Mouse (Mus musculus): Measurements from ENCODE around the gene Tarbp1. TPM values are rescaled to one million over a fixed set of nuclear protein-coding genes. Genes with fewer than 3 reads are reported as not detected.
"Not testable (repeated sequence)": the region's sequence is repeated elsewhere in the genome, so short reads cannot be mapped to it uniquely, and the experiment has no call there.

Tarbp1 gene
- polyA plus RNA-seq, 1 experiment from 2014 or later = 1.6 TPM

- no peak for DNase-seq (ENCODE audit: low spot score)
- Histone ChIP-seq H3K4me1 (replicated peaks) (peaks cover 22% of the 10 kb centered on the region), H3K27me3 (ENCODE audit: insufficient read depth, poor library complexity, severe bottlenecking) (peaks cover 25% of the 10 kb centered on the region), H3K36me3 (no peaks in the 10 kb centered on the region), H3K4me3 (no peak overlapping the region), H3K9me3 (no peaks in the 10 kb centered on the region), H3K27ac (no peak overlapping the region)
- 71% methylated on average over 3 of the region's 3 CpGs for WGBS
Measured at GRCm38 (mm10) chr8:126478714-126479113, 3.8 kb upstream of the Tarbp1 start.

GRCm38 (mm10) chr8:126476151-126476855 is 1.4 kb upstream of the Tarbp1 start:
- H3K4me1 ChIP-seq (replicated peaks) = peaks cover 37% of the 10 kb centered on the region
- not testable (repeated sequence) for H3K36me3 ChIP-seq, H3K27ac ChIP-seq, H3K9me3 ChIP-seq
- WGBS = 43% methylated on average over 29 of the region's 29 CpGs
- peak; percentile 16 for DNase-seq (ENCODE audit: low spot score)
- H3K27me3 ChIP-seq (ENCODE audit: insufficient read depth, poor library complexity, severe bottlenecking) = peaks cover 25% of the 10 kb centered on the region
- peak overlapping the region; percentile 16; the same call in 1 of the 2 replicates for H3K4me3 ChIP-seq

- Histone ChIP-seq H3K4me1 (replicated peaks) (peaks cover 37% of the 10 kb centered on the region), H3K27me3 (ENCODE audit: insufficient read depth, poor library complexity, severe bottlenecking) (peaks cover 25% of the 10 kb centered on the region), H3K4me3 (peak overlapping the region; percentile 16; the same call in 1 of the 2 replicates)
- H3K9me3 ChIP-seq; H3K36me3 ChIP-seq; H3K27ac ChIP-seq; DNase-seq (ENCODE audit: low spot score): not testable (repeated sequence)
- WGBS = 43% methylated on average over 8 of the region's 8 CpGs
Measured at GRCm38 (mm10) chr8:126475738-126476137, 873 bp upstream of the Tarbp1 start.

- 15% methylated on average over 16 of the region's 16 CpGs for WGBS
- DNase-seq (ENCODE audit: low spot score) = no peak
- no peaks in the 10 kb centered on the region for H3K9me3 ChIP-seq
- H3K4me3 ChIP-seq = peak overlapping the region; percentile 87
- peak overlapping the region; percentile 92 for H3K27ac ChIP-seq
- H3K36me3 ChIP-seq = peaks cover 22% of the 10 kb centered on the region
- peaks cover 37% of the 10 kb centered on the region for H3K4me1 ChIP-seq (replicated peaks)
- peaks cover 25% of the 10 kb centered on the region for H3K27me3 ChIP-seq (ENCODE audit: insufficient read depth, poor library complexity, severe bottlenecking)
Measured at GRCm38 (mm10) chr8:126473802-126474298, 1.0 kb downstream of the Tarbp1 start.

GRCm38 (mm10) chr8:126464071-126464470 is 10.8 kb downstream of the Tarbp1 start:
- H3K4me1 ChIP-seq (replicated peaks) = no peaks in the 10 kb centered on the region
- WGBS = 86% methylated on average over 7 of the region's 7 CpGs

GRCm38 (mm10) chr8:126461735-126462134 is 13.1 kb downstream of the Tarbp1 start:
- H3K36me3 ChIP-seq = peaks cover 82% of the 10 kb centered on the region
- no peaks in the 10 kb centered on the region for H3K9me3 ChIP-seq
- H3K27me3 ChIP-seq (ENCODE audit: insufficient read depth, poor library complexity, severe bottlenecking) = no peaks in the 10 kb centered on the region
- H3K27ac ChIP-seq = no peak overlapping the region
- no peaks in the 10 kb centered on the region for H3K4me1 ChIP-seq (replicated peaks)
- no peak for DNase-seq (ENCODE audit: low spot score)
- no peak overlapping the region for H3K4me3 ChIP-seq
- WGBS = 89% methylated on average over 7 of the region's 7 CpGs

More at GRCm38 (mm10) chr8:126464071-126464470, 10.8 kb downstream of the Tarbp1 start:
- H3K4me3 ChIP-seq = no peak overlapping the region
- DNase-seq (ENCODE audit: low spot score) = no peak
- peaks cover 79% of the 10 kb centered on the region for H3K36me3 ChIP-seq
- no peak overlapping the region for H3K27ac ChIP-seq
- H3K27me3 ChIP-seq (ENCODE audit: insufficient read depth, poor library complexity, severe bottlenecking) = no peaks in the 10 kb centered on the region
- no peaks in the 10 kb centered on the region for H3K9me3 ChIP-seq

- H3K27me3 ChIP-seq (ENCODE audit: insufficient read depth, poor library complexity, severe bottlenecking) = no peaks in the 10 kb centered on the region
- H3K27ac ChIP-seq = no peak overlapping the region
- peaks cover 81% of the 10 kb centered on the region for H3K36me3 ChIP-seq
- WGBS = 62% methylated on average over 3 of the region's 3 CpGs
- no peaks in the 10 kb centered on the region for H3K4me1 ChIP-seq (replicated peaks)
- peak; percentile 27 for DNase-seq (ENCODE audit: low spot score)
- no peak overlapping the region for H3K4me3 ChIP-seq
- no peaks in the 10 kb centered on the region for H3K9me3 ChIP-seq
Measured at GRCm38 (mm10) chr8:126460274-126460673, 14.6 kb downstream of the Tarbp1 start.

GRCm38 (mm10) chr8:126455383-126455782 is 19.5 kb downstream of the Tarbp1 start:
- 81% methylated on average over 7 of the region's 7 CpGs for WGBS
- peaks cover 87% of the 10 kb centered on the region for H3K36me3 ChIP-seq

GRCm38 (mm10) chr8:126451158-126451557 is 23.7 kb downstream of the Tarbp1 start:
- DNase-seq (ENCODE audit: low spot score) = no peak
- Histone ChIP-seq H3K9me3 (no peaks in the 10 kb centered on the region), H3K4me1 (replicated peaks) (no peaks in the 10 kb centered on the region), H3K36me3 (peaks cover 95% of the 10 kb centered on the region), H3K27ac (no peak overlapping the region), H3K27me3 (ENCODE audit: insufficient read depth, poor library complexity, severe bottlenecking) (no peaks in the 10 kb centered on the region), H3K4me3 (no peak overlapping the region)
- 92% methylated on average over 8 of the region's 8 CpGs for WGBS

More at GRCm38 (mm10) chr8:126455383-126455782, 19.5 kb downstream of the Tarbp1 start:
- Histone ChIP-seq H3K4me1 (replicated peaks) (no peaks in the 10 kb centered on the region), H3K27ac (no peak overlapping the region), H3K27me3 (ENCODE audit: insufficient read depth, poor library complexity, severe bottlenecking) (no peaks in the 10 kb centered on the region), H3K4me3 (no peak overlapping the region), H3K9me3 (no peaks in the 10 kb centered on the region)
- peak; percentile 33 for DNase-seq (ENCODE audit: low spot score)

GRCm38 (mm10) chr8:126438937-126439336 is 35.9 kb downstream of the Tarbp1 start:
- no peaks in the 10 kb centered on the region for H3K9me3 ChIP-seq
- 58% methylated on average over 2 of the region's 2 CpGs for WGBS

GRCm38 (mm10) chr8:126433827-126434226 is 41.0 kb downstream of the Tarbp1 start:
- H3K4me1 ChIP-seq (replicated peaks) = no peaks in the 10 kb centered on the region
- WGBS = 87% methylated on average over 7 of the region's 7 CpGs
- no peaks in the 10 kb centered on the region for H3K9me3 ChIP-seq
- no peak for DNase-seq (ENCODE audit: low spot score)
- peaks cover 90% of the 10 kb centered on the region for H3K36me3 ChIP-seq
- H3K27ac ChIP-seq = no peak overlapping the region
- no peak overlapping the region for H3K4me3 ChIP-seq
- no peaks in the 10 kb centered on the region for H3K27me3 ChIP-seq (ENCODE audit: insufficient read depth, poor library complexity, severe bottlenecking)

More at GRCm38 (mm10) chr8:126438937-126439336, 35.9 kb downstream of the Tarbp1 start:
- no peak for DNase-seq (ENCODE audit: low spot score)
- no peaks in the 10 kb centered on the region for H3K4me1 ChIP-seq (replicated peaks)
- no peak overlapping the region for H3K27ac ChIP-seq
- no peaks in the 10 kb centered on the region for H3K27me3 ChIP-seq (ENCODE audit: insufficient read depth, poor library complexity, severe bottlenecking)
- no peak overlapping the region for H3K4me3 ChIP-seq
- peaks cover 72% of the 10 kb centered on the region for H3K36me3 ChIP-seq

- H3K27ac ChIP-seq = no peak overlapping the region
- 93% methylated on average over 5 of the region's 5 CpGs for WGBS
- peaks cover 93% of the 10 kb centered on the region for H3K36me3 ChIP-seq
- H3K27me3 ChIP-seq (ENCODE audit: insufficient read depth, poor library complexity, severe bottlenecking) = no peaks in the 10 kb centered on the region
- H3K9me3 ChIP-seq = no peaks in the 10 kb centered on the region
- no peak for DNase-seq (ENCODE audit: low spot score)
- H3K4me1 ChIP-seq (replicated peaks) = no peaks in the 10 kb centered on the region
- no peak overlapping the region for H3K4me3 ChIP-seq
Measured at GRCm38 (mm10) chr8:126429635-126430034, 45.2 kb downstream of the Tarbp1 start.

- H3K4me1 ChIP-seq (replicated peaks) = peaks cover 15% of the 10 kb centered on the region
- DNase-seq (ENCODE audit: low spot score) = no peak
- H3K9me3 ChIP-seq = no peaks in the 10 kb centered on the region
- H3K36me3 ChIP-seq = peaks cover 51% of the 10 kb centered on the region
- WGBS = 85% methylated on average over 1 of the region's 1 CpGs
- no peaks in the 10 kb centered on the region for H3K27me3 ChIP-seq (ENCODE audit: insufficient read depth, poor library complexity, severe bottlenecking)
- H3K4me3 ChIP-seq = no peak overlapping the region
- H3K27ac ChIP-seq = no peak overlapping the region
Measured at GRCm38 (mm10) chr8:126424946-126425345, 49.9 kb downstream of the Tarbp1 start.
